Mouse (Mus musculus): Measurements from ENCODE around the gene Trim34b. TPM values are rescaled to one million over a fixed set of nuclear protein-coding genes. Genes with fewer than 3 reads are reported as not detected.
"Not testable (repeated sequence)": the region's sequence is repeated elsewhere in the genome, so short reads cannot be mapped to it uniquely, and the experiment has no call there.

Trim34b gene
- polyA plus RNA-seq (2014; fragmentation: Nextera tagmentation; extraction: Ambion mirVana): not detected in 2 replicates

DNA sequence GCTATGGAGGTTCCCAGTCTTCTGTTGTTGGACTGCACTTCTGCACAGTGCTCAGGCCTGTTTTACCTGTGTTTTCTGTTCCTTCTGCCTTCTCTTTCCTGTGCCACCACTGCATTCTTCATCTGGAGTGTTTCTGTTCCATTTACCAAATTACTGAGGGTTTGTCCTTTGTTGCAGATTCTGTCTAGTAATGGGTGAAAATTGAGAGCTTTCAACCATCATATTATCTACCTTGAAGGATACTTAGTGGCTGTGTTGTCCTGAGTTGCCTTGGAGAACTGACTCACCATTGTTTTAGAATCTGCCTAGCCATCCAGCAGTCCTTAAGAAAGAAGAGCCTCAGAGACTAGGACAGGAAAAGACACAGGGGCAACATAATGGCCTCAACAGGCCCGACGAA lies at the start of gene Trim34b:
Trim34b (plus strand) TSS at position 301 of the 400 bp plus-strand sequence.
- H3K4me2 ChIP-seq (replicated peaks; ENCODE audit: low read depth, low read length); H3K27ac ChIP-seq (ENCODE audit: low read length); H3K9ac ChIP-seq (replicated peaks; ENCODE audit: low read depth, low read length); ATAC-seq (ENCODE audit: insufficient number of reproducible peaks, insufficient read depth, low FRiP score, low read depth); H3K9me3 ChIP-seq (ENCODE audit: control insufficient read depth, low read depth, low read length); H3K36me3 ChIP-seq (ENCODE audit: control insufficient read depth, insufficient read depth, low read length); H3K4me1 ChIP-seq (ENCODE audit: control insufficient read depth, insufficient read depth, low read length); H3K27me3 ChIP-seq (ENCODE audit: control insufficient read depth, insufficient read depth, low read length); H3K4me3 ChIP-seq (ENCODE audit: low read depth, low read length): not testable (repeated sequence)
- WGBS: 93% methylated on average over 2 of the region's 2 CpGs

GRCm38 (mm10) chr7:104287576-104288443 lies 41.5 kb upstream of the Trim34b start, which contains the start of gene Trim5:
Trim5 (minus strand) TSS chr7:104288094.
- H3K9me3 ChIP-seq (ENCODE audit: control insufficient read depth, low read depth, low read length); H3K9ac ChIP-seq (replicated peaks; ENCODE audit: low read depth, low read length); H3K4me1 ChIP-seq (ENCODE audit: control insufficient read depth, insufficient read depth, low read length); H3K4me3 ChIP-seq (ENCODE audit: low read depth, low read length); H3K27ac ChIP-seq (ENCODE audit: low read length); H3K27me3 ChIP-seq (ENCODE audit: control insufficient read depth, insufficient read depth, low read length); H3K36me3 ChIP-seq (ENCODE audit: control insufficient read depth, insufficient read depth, low read length): not testable (repeated sequence)
- peak within 1 kb of the TSS; percentile 26 for H3K4me2 ChIP-seq (replicated peaks; ENCODE audit: low read depth, low read length)
- WGBS: 42% methylated on average over 14 of the region's 14 CpGs
- peak; percentile 61; the same call in 1 of the 2 replicates for ATAC-seq (ENCODE audit: insufficient number of reproducible peaks, insufficient read depth, low FRiP score, low read depth)

- Histone ChIP-seq H3K4me1 (ENCODE audit: control insufficient read depth, insufficient read depth, low read length) (no peaks in the 10 kb centered on the region), H3K27ac (ENCODE audit: low read length) (no peak overlapping the region), H3K4me3 (ENCODE audit: low read depth, low read length) (no peak overlapping the region), H3K9ac (replicated peaks; ENCODE audit: low read depth, low read length) (no peak overlapping the region), H3K9me3 (ENCODE audit: control insufficient read depth, low read depth, low read length) (no peaks in the 10 kb centered on the region), H3K36me3 (ENCODE audit: control insufficient read depth, insufficient read depth, low read length) (no peaks in the 10 kb centered on the region), H3K4me2 (replicated peaks; ENCODE audit: low read depth, low read length) (no peak overlapping the region), H3K27me3 (ENCODE audit: control insufficient read depth, insufficient read depth, low read length) (no peaks in the 10 kb centered on the region)
- no peak for ATAC-seq (ENCODE audit: insufficient number of reproducible peaks, insufficient read depth, low FRiP score, low read depth)
- 76% methylated on average over 1 of the region's 1 CpGs for WGBS
These were observed 38.6 kb upstream of the Trim34b start for GRCm38 (mm10) chr7:104290641-104291040.

DNA sequence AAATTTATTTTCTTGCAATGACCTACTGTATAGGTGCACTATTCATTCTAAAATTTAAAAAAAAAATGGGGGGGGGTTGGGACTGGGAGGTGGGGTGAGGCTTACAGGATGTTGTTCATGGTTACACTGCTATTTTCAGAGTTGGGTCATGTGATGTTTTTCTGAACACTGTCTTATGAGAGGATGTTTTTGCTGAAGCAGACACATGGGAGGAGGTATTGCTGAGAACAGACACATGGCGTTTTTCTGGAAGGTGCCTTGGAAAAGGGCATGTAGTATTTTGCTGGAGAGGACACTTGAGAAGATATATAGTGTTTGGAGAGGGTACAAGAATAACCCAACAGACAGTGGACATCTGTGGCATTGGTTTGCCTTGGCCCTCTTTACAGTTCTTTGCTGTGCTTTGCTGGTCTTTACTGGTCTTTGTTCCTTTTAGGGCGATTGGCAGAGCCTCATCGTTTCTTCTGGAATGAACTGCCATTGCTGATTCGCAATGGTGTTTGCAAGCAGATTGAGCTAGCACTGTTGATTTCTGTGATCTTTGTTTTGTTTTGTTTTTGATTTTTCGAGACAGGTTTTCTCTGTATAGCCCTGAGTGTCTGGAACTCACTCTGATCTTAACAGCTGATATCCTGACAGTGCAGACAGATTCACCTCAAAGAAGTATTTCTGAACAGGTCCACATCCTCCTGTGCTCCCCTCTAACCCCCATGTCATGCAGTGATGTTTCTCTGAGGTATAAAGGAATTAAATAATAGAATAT lies 37.5 kb upstream of the Trim34b start:
- Histone ChIP-seq H3K4me1 (ENCODE audit: control insufficient read depth, insufficient read depth, low read length) (no peaks in the 10 kb centered on the region), H3K4me3 (ENCODE audit: low read depth, low read length) (no peak overlapping the region), H3K27me3 (ENCODE audit: control insufficient read depth, insufficient read depth, low read length) (no peaks in the 10 kb centered on the region), H3K4me2 (replicated peaks; ENCODE audit: low read depth, low read length) (no peak overlapping the region), H3K9me3 (ENCODE audit: control insufficient read depth, low read depth, low read length) (no peaks in the 10 kb centered on the region), H3K27ac (ENCODE audit: low read length) (no peak overlapping the region), H3K36me3 (ENCODE audit: control insufficient read depth, insufficient read depth, low read length) (no peaks in the 10 kb centered on the region), H3K9ac (replicated peaks; ENCODE audit: low read depth, low read length) (no peak overlapping the region)
- no peak for ATAC-seq (ENCODE audit: insufficient number of reproducible peaks, insufficient read depth, low FRiP score, low read depth)
- 77% methylated on average over 5 of the region's 5 CpGs for WGBS

DNA sequence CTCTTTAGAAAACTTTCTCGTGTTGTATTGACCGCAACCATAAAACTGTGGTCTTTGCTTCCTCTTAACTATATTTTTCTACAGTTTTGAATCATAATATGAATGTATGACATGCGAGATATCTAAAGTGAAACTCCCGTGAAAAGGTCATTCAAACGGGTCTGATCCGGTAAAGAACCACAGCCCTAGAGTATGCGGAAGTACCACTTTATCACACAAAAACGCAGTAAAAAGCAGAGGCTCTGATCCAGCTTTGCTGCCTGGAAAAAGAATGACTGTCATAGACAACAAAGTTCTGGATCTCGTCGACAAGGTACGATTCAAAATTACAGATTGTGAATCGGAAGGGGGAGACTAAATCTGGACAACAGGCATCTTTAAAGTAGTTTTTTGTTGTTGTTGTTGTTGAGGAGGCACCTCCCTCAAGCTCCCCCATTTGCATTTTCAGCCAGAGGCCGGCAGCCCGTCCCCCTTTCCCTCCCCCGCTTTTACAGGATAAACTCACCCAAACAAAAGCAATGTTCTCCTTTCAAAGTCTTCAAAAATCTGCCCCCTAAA lies 14.4 kb upstream of the Trim34b start:
- no peak for ATAC-seq (ENCODE audit: insufficient number of reproducible peaks, insufficient read depth, low FRiP score, low read depth)
- peak overlapping the region; percentile 31 for H3K4me3 ChIP-seq (ENCODE audit: low read depth, low read length)
- peak overlapping the region; percentile 41 for H3K4me2 ChIP-seq (replicated peaks; ENCODE audit: low read depth, low read length)
- H3K27ac ChIP-seq (ENCODE audit: low read length): no peak overlapping the region
- no peak overlapping the region for H3K9ac ChIP-seq (replicated peaks; ENCODE audit: low read depth, low read length)
- 11% methylated on average over 15 of the region's 15 CpGs for WGBS
- H3K36me3 ChIP-seq (ENCODE audit: control insufficient read depth, insufficient read depth, low read length): no peaks in the 10 kb centered on the region
- no peaks in the 10 kb centered on the region for H3K9me3 ChIP-seq (ENCODE audit: control insufficient read depth, low read depth, low read length)
- no peaks in the 10 kb centered on the region for H3K27me3 ChIP-seq (ENCODE audit: control insufficient read depth, insufficient read depth, low read length)
- H3K4me1 ChIP-seq (ENCODE audit: control insufficient read depth, insufficient read depth, low read length): no peaks in the 10 kb centered on the region

DNA sequence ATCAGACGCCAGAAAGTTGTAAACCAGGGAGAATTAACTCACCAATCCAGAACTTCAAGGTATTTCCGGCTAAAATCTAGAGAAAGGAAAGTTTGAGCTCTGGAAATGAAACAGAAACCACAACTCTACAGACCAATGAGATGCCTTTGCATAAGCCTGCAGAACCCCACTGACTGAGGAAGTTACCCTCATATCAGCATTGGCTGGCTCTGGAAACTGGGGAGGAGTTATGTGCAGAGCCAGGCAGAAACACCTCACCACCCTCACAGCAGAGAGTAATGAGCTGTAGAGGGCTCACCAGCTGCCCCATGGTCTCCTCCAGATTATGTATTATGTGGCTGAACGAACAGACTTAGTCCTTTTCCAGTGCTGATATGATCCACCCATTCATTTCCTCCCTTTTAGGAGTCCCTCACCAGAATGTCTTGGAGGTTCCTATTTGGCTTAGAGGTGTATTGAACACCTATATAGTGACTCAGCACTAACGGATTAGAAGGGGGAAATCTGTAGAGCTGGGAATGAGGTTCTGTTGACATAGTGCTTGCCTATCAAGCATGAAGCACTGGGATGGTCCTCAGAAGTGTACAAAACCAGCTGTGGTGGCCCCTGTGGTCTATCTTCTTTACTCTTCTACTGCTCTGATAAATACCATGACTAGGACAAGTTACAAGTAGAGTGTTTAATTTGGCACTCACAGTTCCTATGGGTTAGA lies 13.7 kb upstream of the Trim34b start, which contains the start of gene Trim12a:
Trim12a (minus strand) TSS at position 98 of the 712 bp plus-strand sequence.
- not testable (repeated sequence) for H3K36me3 ChIP-seq (ENCODE audit: control insufficient read depth, insufficient read depth, low read length); H3K27me3 ChIP-seq (ENCODE audit: control insufficient read depth, insufficient read depth, low read length); H3K9ac ChIP-seq (replicated peaks; ENCODE audit: low read depth, low read length); H3K27ac ChIP-seq (ENCODE audit: low read length); H3K9me3 ChIP-seq (ENCODE audit: control insufficient read depth, low read depth, low read length); H3K4me1 ChIP-seq (ENCODE audit: control insufficient read depth, insufficient read depth, low read length)
- peak; percentile 86 for ATAC-seq (ENCODE audit: insufficient number of reproducible peaks, insufficient read depth, low FRiP score, low read depth)
- Histone ChIP-seq H3K4me2 (replicated peaks; ENCODE audit: low read depth, low read length) (peak within 1 kb of the TSS; percentile 41), H3K4me3 (ENCODE audit: low read depth, low read length) (peak within 1 kb of the TSS; percentile 31)
- WGBS: 21% methylated on average over 4 of the region's 4 CpGs

- 69% methylated on average over 9 of the region's 9 CpGs for WGBS
- Histone ChIP-seq H3K27ac (ENCODE audit: low read length) (no peak overlapping the region), H3K9ac (replicated peaks; ENCODE audit: low read depth, low read length) (no peak overlapping the region), H3K9me3 (ENCODE audit: control insufficient read depth, low read depth, low read length) (no peaks in the 10 kb centered on the region), H3K4me2 (replicated peaks; ENCODE audit: low read depth, low read length) (no peak overlapping the region), H3K4me3 (ENCODE audit: low read depth, low read length) (no peak overlapping the region), H3K27me3 (ENCODE audit: control insufficient read depth, insufficient read depth, low read length) (no peaks in the 10 kb centered on the region), H3K36me3 (ENCODE audit: control insufficient read depth, insufficient read depth, low read length) (no peaks in the 10 kb centered on the region), H3K4me1 (ENCODE audit: control insufficient read depth, insufficient read depth, low read length) (no peaks in the 10 kb centered on the region)
- ATAC-seq (ENCODE audit: insufficient number of reproducible peaks, insufficient read depth, low FRiP score, low read depth): no peak
These were observed 7.2 kb upstream of the Trim34b start for GRCm38 (mm10) chr7:104322028-104322427.

GRCm38 (mm10) chr7:104335547-104335946 lies 6.3 kb downstream of the Trim34b start:
- H3K9me3 ChIP-seq (ENCODE audit: control insufficient read depth, low read depth, low read length); H3K4me2 ChIP-seq (replicated peaks; ENCODE audit: low read depth, low read length); ATAC-seq (ENCODE audit: insufficient number of reproducible peaks, insufficient read depth, low FRiP score, low read depth); H3K27me3 ChIP-seq (ENCODE audit: control insufficient read depth, insufficient read depth, low read length); H3K4me1 ChIP-seq (ENCODE audit: control insufficient read depth, insufficient read depth, low read length); H3K9ac ChIP-seq (replicated peaks; ENCODE audit: low read depth, low read length); H3K4me3 ChIP-seq (ENCODE audit: low read depth, low read length); H3K27ac ChIP-seq (ENCODE audit: low read length); H3K36me3 ChIP-seq (ENCODE audit: control insufficient read depth, insufficient read depth, low read length): not testable (repeated sequence)
- 80% methylated on average over 3 of the region's 3 CpGs for WGBS
